ENCODE assay signal across 8 mouse cellular contexts in genomic region chr10:39646629-39647019, GRCm38 (mm10). TPM values are rescaled to one million over a fixed set of nuclear protein-coding genes. Genes with fewer than 3 reads are reported as not detected.
DNase-seq lines count a peak whose midpoint lies in the region; ATAC-seq and TF ChIP-seq lines count a peak whose summit lies in the region.

No protein-coding gene starts in this region.

- no peak overlapping the region for H3K4me2 ChIP-seq in forebrain, postnatal 0 days (ENCODE audit: low read depth)

- DNase-seq in adrenal gland, adult 2 months: peak; percentile 59
- no peak for DNase-seq in adrenal gland, adult 8-10 months
- DNase-seq in brain, adult 2 months (ENCODE audit: low read depth, low spot score): peak; percentile 88
- DNase-seq in forebrain, postnatal 0 days: peak; percentile 47
- DNase-seq in kidney, adult 2 months: peak; percentile 68
- peak; percentile 70 for DNase-seq in lung, postnatal 14 days
- DNase-seq in B cell, adult 2 months: no peak

- H3K27me3 ChIP-seq in forebrain, postnatal 0 days (ENCODE audit: insufficient read depth, low read length): no peaks in the 10 kb centered on the region
- no peaks in the 10 kb centered on the region for H3K27me3 ChIP-seq in kidney, adult 2 months (replicated peaks; ENCODE audit: control insufficient read depth, insufficient read depth, low read length)

- peaks cover 6% of the 10 kb centered on the region for H3K36me3 ChIP-seq in forebrain, postnatal 0 days (ENCODE audit: insufficient read depth)
- H3K36me3 ChIP-seq in kidney, adult 2 months (ENCODE audit: control insufficient read depth, insufficient read depth, low read length): peaks cover 3% of the 10 kb centered on the region

- ATAC-seq in forebrain, postnatal 0 days: peak; percentile 70
- ATAC-seq in erythroid progenitor cell, adult 5-6 weeks (replicated peaks; ENCODE audit: low FRiP score, poor library complexity, severe bottlenecking): no peak

- no peaks in the 10 kb centered on the region for H3K9me3 ChIP-seq in forebrain, postnatal 0 days (ENCODE audit: low read length)

- no peak overlapping the region; the same call in 1 of the 2 replicates for H3K9ac ChIP-seq in forebrain, postnatal 0 days

- no peak overlapping the region for H3K4me3 ChIP-seq in forebrain, postnatal 0 days (ENCODE audit: low read depth, low read length)
- no peak overlapping the region for H3K4me3 ChIP-seq in kidney, adult 2 months (ENCODE audit: insufficient read depth, low read depth, low read length)

- peaks cover 11% of the 10 kb centered on the region; the same call in 1 of the 2 replicates for H3K4me1 ChIP-seq in forebrain, postnatal 0 days (ENCODE audit: insufficient read depth)
- peaks cover 8% of the 10 kb centered on the region for H3K4me1 ChIP-seq in kidney, adult 2 months (ENCODE audit: control insufficient read depth, insufficient read depth, low read length)

- WGBS in forebrain, postnatal 0 days: 38% methylated on average over 14 of the region's 14 CpGs
- WGBS in kidney, adult 2 months: 33% methylated on average over 14 of the region's 14 CpGs

- H3K27ac ChIP-seq in forebrain, postnatal 0 days (ENCODE audit: low read depth, low read length): peak overlapping the region; percentile 76
- H3K27ac ChIP-seq in kidney, adult 2 months (ENCODE audit: insufficient read depth, low read depth, low read length): peak overlapping the region; percentile 37; the same call in 1 of the 2 replicates

- TF ChIP-seq CTCF in forebrain, postnatal 0 days (IDR thresholded peaks at IDR 0.05; ENCODE audit: low read depth): no peak
- TF ChIP-seq CTCF in kidney, adult 2 months (conservative IDR thresholded peaks at IDR 0.05; ENCODE audit: insufficient read depth, insufficient read length, low read depth, low read length): no peak

- no peak for TF ChIP-seq POLR2A in kidney, adult 2 months (IDR thresholded peaks at IDR 0.05; ENCODE audit: low read depth, low read length)

RNA-seq across cellular contexts. Expression of gene Traf3ip2, which starts 33.9 kb away (rescaled TPM):
- 10 to 100 TPM; 15.3 to 19.1 TPM for total RNA-seq in adrenal gland, adult 2 months (2021)
- polyA plus RNA-seq in adrenal gland, adult 2 months (2012; rRNA removed): 20.2 and 24.2 TPM in 2 replicates
- 10 to 100 TPM; 16.5 to 28.8 (median 22.2) TPM for total RNA-seq in adrenal gland, adult 8-10 months (2022)
- total RNA-seq in forebrain, postnatal 0 days (2014; rRNA removed): 0.24 and 0.77 TPM in 2 replicates
- 4.8 and 6.0 TPM in 2 replicates for polyA plus RNA-seq in forebrain, postnatal 0 days (2015; fragmentation: Nextera tagmentation; extraction: Ambion mirVana)
- polyA plus RNA-seq in kidney, adult 2 months (2012; rRNA removed): 10.4 and 12.8 TPM in 2 replicates
- 2.9 and 3.6 TPM in 2 replicates for total RNA-seq in erythroid progenitor cell, adult 5-6 weeks (2015; ENCODE audit: low replicate concordance)
- 0.77 TPM in 1 of 2 replicates, not detected in the other for total RNA-seq in erythroid progenitor cell, adult 5-6 weeks (2017; ENCODE audit: low replicate concordance)

Comparison
In these comparisons a context has a peak if more than half of its experiments do, and no peak if none do; other contexts are left out.
1. DNase-seq: peak in adrenal gland, adult 2 months (single experiment), brain, adult 2 months (single experiment), forebrain, postnatal 0 days (single experiment), kidney, adult 2 months (single experiment) and lung, postnatal 14 days (single experiment); none in adrenal gland, adult 8-10 months (single experiment) and B cell, adult 2 months (0 of 2).